Mouse (Mus musculus): ENCODE data around the gene Gm49673. TPM values are rescaled to one million over a fixed set of nuclear protein-coding genes. Genes with fewer than 3 reads are reported as not detected.
A peak's percentile ranks its signal among the peaks of the same experiment; 100 is the strongest.
"Not testable (repeated sequence)": the region's sequence is repeated elsewhere in the genome, so short reads cannot be mapped to it uniquely, and the experiment has no call there.

Gene Gm49673
- polyA plus RNA-seq, 1 experiment from 2014 or later, result 0.58 TPM

- H3K4me2 ChIP-seq (replicated peaks; ENCODE audit: low read depth, low read length), result not testable (repeated sequence)
- 89% methylated on average over 2 of the region's 3 CpGs for WGBS
Measured at GRCm38 (mm10) chr17:8056637-8057138, 90.9 kb downstream of the Gm49673 start.

GRCm38 (mm10) chr17:8055919-8056589 is 91.5 kb downstream of the Gm49673 start:
- not testable (repeated sequence) for H3K27me3 ChIP-seq (ENCODE audit: control insufficient read depth, insufficient read depth, low read length); H3K27ac ChIP-seq (ENCODE audit: low read depth, low read length); H3K4me2 ChIP-seq (replicated peaks; ENCODE audit: low read depth, low read length); H3K4me3 ChIP-seq (ENCODE audit: low read length); H3K36me3 ChIP-seq (ENCODE audit: control insufficient read depth, insufficient read depth, low read length); ATAC-seq (ENCODE audit: low FRiP score, low TSS enrichment); H3K9me3 ChIP-seq (ENCODE audit: control insufficient read depth, low read length); H3K4me1 ChIP-seq (ENCODE audit: control insufficient read depth, insufficient read depth, low read length); H3K9ac ChIP-seq (ENCODE audit: low read depth, low read length)
- 84% methylated on average over 3 of the region's 6 CpGs for WGBS

More at GRCm38 (mm10) chr17:8056637-8057138, 90.9 kb downstream of the Gm49673 start:
- not testable (repeated sequence) for H3K4me1 ChIP-seq (ENCODE audit: control insufficient read depth, insufficient read depth, low read length); H3K9me3 ChIP-seq (ENCODE audit: control insufficient read depth, low read length); H3K27ac ChIP-seq (ENCODE audit: low read depth, low read length); H3K36me3 ChIP-seq (ENCODE audit: control insufficient read depth, insufficient read depth, low read length); H3K27me3 ChIP-seq (ENCODE audit: control insufficient read depth, insufficient read depth, low read length); H3K9ac ChIP-seq (ENCODE audit: low read depth, low read length); ATAC-seq (ENCODE audit: low FRiP score, low TSS enrichment); H3K4me3 ChIP-seq (ENCODE audit: low read length)

- H3K4me3 ChIP-seq (ENCODE audit: low read length); H3K9me3 ChIP-seq (ENCODE audit: control insufficient read depth, low read length); H3K27me3 ChIP-seq (ENCODE audit: control insufficient read depth, insufficient read depth, low read length); H3K9ac ChIP-seq (ENCODE audit: low read depth, low read length); H3K4me1 ChIP-seq (ENCODE audit: control insufficient read depth, insufficient read depth, low read length); H3K4me2 ChIP-seq (replicated peaks; ENCODE audit: low read depth, low read length); H3K36me3 ChIP-seq (ENCODE audit: control insufficient read depth, insufficient read depth, low read length); H3K27ac ChIP-seq (ENCODE audit: low read depth, low read length): not testable (repeated sequence)
- peak; percentile 43; the same call in 1 of the 2 replicates for ATAC-seq (ENCODE audit: low FRiP score, low TSS enrichment)
- 20% methylated on average over 3 of the region's 3 CpGs for WGBS
Measured at GRCm38 (mm10) chr17:8051247-8051646, 96.3 kb downstream of the Gm49673 start.

GRCm38 (mm10) chr17:8050218-8050617 is 97.4 kb downstream of the Gm49673 start:
- 89% methylated on average over 5 of the region's 6 CpGs for WGBS
- H3K27ac ChIP-seq (ENCODE audit: low read depth, low read length); ATAC-seq (ENCODE audit: low FRiP score, low TSS enrichment); H3K4me1 ChIP-seq (ENCODE audit: control insufficient read depth, insufficient read depth, low read length); H3K4me2 ChIP-seq (replicated peaks; ENCODE audit: low read depth, low read length); H3K27me3 ChIP-seq (ENCODE audit: control insufficient read depth, insufficient read depth, low read length); H3K9ac ChIP-seq (ENCODE audit: low read depth, low read length); H3K36me3 ChIP-seq (ENCODE audit: control insufficient read depth, insufficient read depth, low read length); H3K9me3 ChIP-seq (ENCODE audit: control insufficient read depth, low read length); H3K4me3 ChIP-seq (ENCODE audit: low read length): not testable (repeated sequence)

GRCm38 (mm10) chr17:8046178-8046577 is 101.4 kb downstream of the Gm49673 start:
- H3K9me3 ChIP-seq (ENCODE audit: control insufficient read depth, low read length); ATAC-seq (ENCODE audit: low FRiP score, low TSS enrichment); H3K4me3 ChIP-seq (ENCODE audit: low read length); H3K27me3 ChIP-seq (ENCODE audit: control insufficient read depth, insufficient read depth, low read length); H3K4me1 ChIP-seq (ENCODE audit: control insufficient read depth, insufficient read depth, low read length); H3K36me3 ChIP-seq (ENCODE audit: control insufficient read depth, insufficient read depth, low read length); H3K9ac ChIP-seq (ENCODE audit: low read depth, low read length); H3K27ac ChIP-seq (ENCODE audit: low read depth, low read length); H3K4me2 ChIP-seq (replicated peaks; ENCODE audit: low read depth, low read length): not testable (repeated sequence)
- 0% methylated on average over 2 of the region's 5 CpGs for whole genome bisulfite sequencing

- H3K36me3 ChIP-seq (ENCODE audit: control insufficient read depth, insufficient read depth, low read length); H3K4me1 ChIP-seq (ENCODE audit: control insufficient read depth, insufficient read depth, low read length); H3K27ac ChIP-seq (ENCODE audit: low read depth, low read length); H3K27me3 ChIP-seq (ENCODE audit: control insufficient read depth, insufficient read depth, low read length); H3K4me2 ChIP-seq (replicated peaks; ENCODE audit: low read depth, low read length); H3K9me3 ChIP-seq (ENCODE audit: control insufficient read depth, low read length); ATAC-seq (ENCODE audit: low FRiP score, low TSS enrichment); H3K9ac ChIP-seq (ENCODE audit: low read depth, low read length); H3K4me3 ChIP-seq (ENCODE audit: low read length): not testable (repeated sequence)
- no CpG with 5 or more reads among the region's 5 CpGs for WGBS
Measured at GRCm38 (mm10) chr17:8041197-8041596, 106.4 kb downstream of the Gm49673 start.

GRCm38 (mm10) chr17:8039916-8040635 is 107.5 kb downstream of the Gm49673 start:
- H3K36me3 ChIP-seq (ENCODE audit: control insufficient read depth, insufficient read depth, low read length); H3K4me1 ChIP-seq (ENCODE audit: control insufficient read depth, insufficient read depth, low read length); H3K4me3 ChIP-seq (ENCODE audit: low read length); H3K27ac ChIP-seq (ENCODE audit: low read depth, low read length); ATAC-seq (ENCODE audit: low FRiP score, low TSS enrichment); H3K9me3 ChIP-seq (ENCODE audit: control insufficient read depth, low read length); H3K9ac ChIP-seq (ENCODE audit: low read depth, low read length); H3K27me3 ChIP-seq (ENCODE audit: control insufficient read depth, insufficient read depth, low read length); H3K4me2 ChIP-seq (replicated peaks; ENCODE audit: low read depth, low read length): not testable (repeated sequence)
- no CpG with 5 or more reads among the region's 12 CpGs for WGBS

GRCm38 (mm10) chr17:8036976-8037375 is 110.6 kb downstream of the Gm49673 start:
- 71% methylated on average over 4 of the region's 6 CpGs for WGBS
- not testable (repeated sequence) for H3K4me2 ChIP-seq (replicated peaks; ENCODE audit: low read depth, low read length); H3K36me3 ChIP-seq (ENCODE audit: control insufficient read depth, insufficient read depth, low read length); H3K27ac ChIP-seq (ENCODE audit: low read depth, low read length); H3K9ac ChIP-seq (ENCODE audit: low read depth, low read length); H3K9me3 ChIP-seq (ENCODE audit: control insufficient read depth, low read length); H3K27me3 ChIP-seq (ENCODE audit: control insufficient read depth, insufficient read depth, low read length); H3K4me3 ChIP-seq (ENCODE audit: low read length); H3K4me1 ChIP-seq (ENCODE audit: control insufficient read depth, insufficient read depth, low read length)
- peak; percentile 43; the same call in 1 of the 2 replicates for ATAC-seq (ENCODE audit: low FRiP score, low TSS enrichment)

Measured in kidney, embryonic 14.5 days (tissue).